Mouse (Mus musculus): ENCODE data around the gene Reep3. TPM values are rescaled to one million over a fixed set of nuclear protein-coding genes. Genes with fewer than 3 reads are reported as not detected.

Reep3 gene
- polyA plus RNA-seq, 1 experiment: 9.0 TPM

GRCm38 (mm10) chr10:67111799-67112177 lies 15.0 kb upstream of the Reep3 start:
- no peak for DNase-seq (ENCODE audit: low read depth in 1 of 2, low spot score in 2 of 2)
- Histone ChIP-seq H3K36me3 (ENCODE audit: control insufficient read depth, insufficient read depth, low read length) (no peaks in the 10 kb centered on the region; the same call in 1 of the 2 replicates), H3K4me1 (ENCODE audit: control insufficient read depth, insufficient read depth, insufficient read length) (peaks cover 17% of the 10 kb centered on the region), H3K27me3 (ENCODE audit: control insufficient read depth, insufficient read depth, low read length) (no peaks in the 10 kb centered on the region), H3K4me3 (ENCODE audit: extremely low read depth, insufficient read depth, insufficient read length) (no peak overlapping the region), H3K27ac (ENCODE audit: insufficient read depth, low read length) (no peak overlapping the region)
- TF ChIP-seq POLR2A (IDR thresholded peaks at IDR 0.05; ENCODE audit: low read depth, low read length): no peak
- TF ChIP-seq CTCF (IDR thresholded peaks at IDR 0.05; ENCODE audit: extremely low read depth, insufficient read depth, insufficient read length, insufficient replicate concordance): no peak
- WGBS: 33% methylated on average over 5 of the region's 5 CpGs

- TF ChIP-seq POLR2A (IDR thresholded peaks at IDR 0.05; ENCODE audit: low read depth, low read length): no peak
- TF ChIP-seq CTCF (IDR thresholded peaks at IDR 0.05; ENCODE audit: extremely low read depth, insufficient read depth, insufficient read length, insufficient replicate concordance): no peak
- Histone ChIP-seq H3K27ac (ENCODE audit: insufficient read depth, low read length) (no peak overlapping the region), H3K27me3 (ENCODE audit: control insufficient read depth, insufficient read depth, low read length) (no peaks in the 10 kb centered on the region), H3K36me3 (ENCODE audit: control insufficient read depth, insufficient read depth, low read length) (no peaks in the 10 kb centered on the region; the same call in 1 of the 2 replicates), H3K4me1 (ENCODE audit: control insufficient read depth, insufficient read depth, insufficient read length) (peaks cover 15% of the 10 kb centered on the region), H3K4me3 (ENCODE audit: extremely low read depth, insufficient read depth, insufficient read length) (no peak overlapping the region)
- WGBS: 89% methylated on average over 14 of the region's 14 CpGs
- no peak for DNase-seq (ENCODE audit: low read depth in 1 of 2, low spot score in 2 of 2)
These were observed 14.5 kb upstream of the Reep3 start for GRCm38 (mm10) chr10:67111044-67111798.

GRCm38 (mm10) chr10:67109635-67110034 lies 12.9 kb upstream of the Reep3 start:
- H3K4me3 ChIP-seq (ENCODE audit: extremely low read depth, insufficient read depth, insufficient read length): no peak overlapping the region
- no peak overlapping the region for H3K27ac ChIP-seq (ENCODE audit: insufficient read depth, low read length)
- WGBS: 91% methylated on average over 5 of the region's 5 CpGs
- peaks cover 11% of the 10 kb centered on the region for H3K4me1 ChIP-seq (ENCODE audit: control insufficient read depth, insufficient read depth, insufficient read length)
- no peak for DNase-seq (ENCODE audit: low read depth in 1 of 2, low spot score in 2 of 2)
- no peaks in the 10 kb centered on the region for H3K27me3 ChIP-seq (ENCODE audit: control insufficient read depth, insufficient read depth, low read length)
- no peak for TF ChIP-seq CTCF (IDR thresholded peaks at IDR 0.05; ENCODE audit: extremely low read depth, insufficient read depth, insufficient read length, insufficient replicate concordance)
- TF ChIP-seq POLR2A (IDR thresholded peaks at IDR 0.05; ENCODE audit: low read depth, low read length): no peak
- H3K36me3 ChIP-seq (ENCODE audit: control insufficient read depth, insufficient read depth, low read length): no peaks in the 10 kb centered on the region; the same call in 1 of the 2 replicates

- TF ChIP-seq POLR2A (IDR thresholded peaks at IDR 0.05; ENCODE audit: low read depth, low read length) (no peak), CTCF (IDR thresholded peaks at IDR 0.05; ENCODE audit: extremely low read depth, insufficient read depth, insufficient read length, insufficient replicate concordance) (no peak)
- Histone ChIP-seq H3K4me1 (ENCODE audit: control insufficient read depth, insufficient read depth, insufficient read length) (peaks cover 11% of the 10 kb centered on the region), H3K27ac (ENCODE audit: insufficient read depth, low read length) (no peak overlapping the region), H3K4me3 (ENCODE audit: extremely low read depth, insufficient read depth, insufficient read length) (no peak overlapping the region), H3K27me3 (ENCODE audit: control insufficient read depth, insufficient read depth, low read length) (no peaks in the 10 kb centered on the region), H3K36me3 (ENCODE audit: control insufficient read depth, insufficient read depth, low read length) (no peaks in the 10 kb centered on the region; the same call in 1 of the 2 replicates)
- DNase-seq (ENCODE audit: low read depth in 1 of 2, low spot score in 2 of 2): no peak
- WGBS: 90% methylated on average over 9 of the region's 9 CpGs
These were observed 11.4 kb upstream of the Reep3 start for GRCm38 (mm10) chr10:67108096-67108495.

- H3K27ac ChIP-seq (ENCODE audit: insufficient read depth, low read length): no peak overlapping the region
- no peak for DNase-seq (ENCODE audit: low read depth in 1 of 2, low spot score in 2 of 2)
- 89% methylated on average over 9 of the region's 9 CpGs for WGBS
- H3K27me3 ChIP-seq (ENCODE audit: control insufficient read depth, insufficient read depth, low read length): no peaks in the 10 kb centered on the region
- no peaks in the 10 kb centered on the region; the same call in 1 of the 2 replicates for H3K36me3 ChIP-seq (ENCODE audit: control insufficient read depth, insufficient read depth, low read length)
- TF ChIP-seq POLR2A (IDR thresholded peaks at IDR 0.05; ENCODE audit: low read depth, low read length): no peak
- TF ChIP-seq CTCF (IDR thresholded peaks at IDR 0.05; ENCODE audit: extremely low read depth, insufficient read depth, insufficient read length, insufficient replicate concordance): no peak
- no peak overlapping the region for H3K4me3 ChIP-seq (ENCODE audit: extremely low read depth, insufficient read depth, insufficient read length)
- peaks cover 8% of the 10 kb centered on the region; the same call in 1 of the 2 replicates for H3K4me1 ChIP-seq (ENCODE audit: control insufficient read depth, insufficient read depth, insufficient read length)
These were observed 10.4 kb upstream of the Reep3 start for GRCm38 (mm10) chr10:67107017-67107761.

- no peak for DNase-seq (ENCODE audit: low read depth in 1 of 2, low spot score in 2 of 2)
- TF ChIP-seq CTCF (IDR thresholded peaks at IDR 0.05; ENCODE audit: extremely low read depth, insufficient read depth, insufficient read length, insufficient replicate concordance): no peak
- TF ChIP-seq POLR2A (IDR thresholded peaks at IDR 0.05; ENCODE audit: low read depth, low read length): no peak
- H3K27me3 ChIP-seq (ENCODE audit: control insufficient read depth, insufficient read depth, low read length): no peaks in the 10 kb centered on the region
- H3K4me3 ChIP-seq (ENCODE audit: extremely low read depth, insufficient read depth, insufficient read length): no peak overlapping the region
- H3K4me1 ChIP-seq (ENCODE audit: control insufficient read depth, insufficient read depth, insufficient read length): peaks cover 2% of the 10 kb centered on the region; the same call in 1 of the 2 replicates
- WGBS: 88% methylated on average over 6 of the region's 6 CpGs
- no peaks in the 10 kb centered on the region; the same call in 1 of the 2 replicates for H3K36me3 ChIP-seq (ENCODE audit: control insufficient read depth, insufficient read depth, low read length)
- H3K27ac ChIP-seq (ENCODE audit: insufficient read depth, low read length): no peak overlapping the region
These were observed 9.7 kb upstream of the Reep3 start for GRCm38 (mm10) chr10:67106400-67106799.
